Mouse (Mus musculus) stomach, embryonic 14.5 days (tissue): ENCODE measurements around the gene Nat8f6. TPM values are rescaled to one million over a fixed set of nuclear protein-coding genes. Genes with fewer than 3 reads are reported as not detected.

ENCODE experiments used
- ATAC-seq: fragments of 200-750 bp; cut with Nextera tagmentation; 2 replicates; pipeline ENCODE4 v1.8.0; 2017; ENCODE audit warnings: low read depth, moderate TSS enrichment; ENCODE audit not compliant: insufficient number of reproducible peaks, insufficient read depth, low FRiP score
- H3K27ac ChIP-seq: fragments of 300-500 bp; sonication (generic); 2 replicates; pipeline ENCODE4 v1.5.1; 2014; ENCODE audit warnings: mild to moderate bottlenecking, low read length, moderate library complexity, mixed read lengths
- H3K27me3 ChIP-seq: fragments of 300-500 bp; sonication (generic); 2 replicates; pipeline ENCODE4 v1.6.1; 2014; ENCODE audit warnings: low read length, control low read depth, mixed read lengths; ENCODE audit not compliant: control insufficient read depth, insufficient read depth
- H3K36me3 ChIP-seq: fragments of 300-500 bp; sonication (generic); 2 replicates; pipeline ENCODE4 v1.6.1; 2014; ENCODE audit warnings: mild to moderate bottlenecking, control low read depth, low read length, moderate library complexity, mixed read lengths; ENCODE audit not compliant: control insufficient read depth, insufficient read depth
- H3K4me1 ChIP-seq: fragments of 300-500 bp; sonication (generic); 2 replicates; pipeline ENCODE4 v1.6.1; 2014; ENCODE audit warnings: low read length, control low read depth, mixed read lengths; ENCODE audit not compliant: control insufficient read depth, insufficient read depth
- H3K4me2 ChIP-seq: fragments of 300-500 bp; sonication (generic); replicated peaks from 2 replicates; pipeline ENCODE4 v1.6.1; 2014; ENCODE audit warnings: low read depth, low read length, control low read depth
- H3K4me3 ChIP-seq: fragments of 300-500 bp; sonication (generic); 2 replicates; pipeline ENCODE4 v1.5.1; 2014; ENCODE audit warnings: low read depth, low read length, control low read depth
- H3K9ac ChIP-seq: fragments of 300-500 bp; sonication (generic); replicated peaks from 2 replicates; pipeline ENCODE4 v1.6.1; 2014; ENCODE audit warnings: low read depth, mild to moderate bottlenecking, control low read depth, low read length, moderate library complexity, mixed read lengths
- H3K9me3 ChIP-seq: fragments of 300-500 bp; sonication (generic); 2 replicates; pipeline ENCODE4 v1.6.1; 2016; ENCODE audit warnings: low read depth, low read length, control low read depth; ENCODE audit not compliant: control insufficient read depth
- WGBS: fragments of 180-500 bp; shearing (Covaris S2); extraction: QIAGEN DNeasy Blood & Tissue Kit; methylation state at CpG from one replicate; pipeline ENCODE4 v1.1.7; 2014; 5-methylcytosine and 5-hydroxymethylcytosine counted together
- polyA plus RNA-seq: library from polyadenylated mRNA; unstranded; fragments of >200 nt; fragmentation: Nextera tagmentation; extraction: Ambion mirVana; gene quantifications from 2 replicates; pipeline ENCODE4 v1.2.1, GENCODE M21; 2014

The Nat8f6 gene
- polyA plus RNA-seq, 1 experiment from 2014 or later = not detected

GRCm38 (mm10) chr6:85862565-85862964 lies 41.8 kb upstream of the Nat8f6 start:
- Histone ChIP-seq H3K9me3 (no peaks in the 10 kb centered on the region), H3K4me2 (no peak overlapping the region), H3K9ac (no peak overlapping the region), H3K36me3 (no peaks in the 10 kb centered on the region), H3K4me1 (no peaks in the 10 kb centered on the region), H3K27ac (no peak overlapping the region), H3K4me3 (no peak overlapping the region), H3K27me3 (no peaks in the 10 kb centered on the region)
- 78% methylated on average over 3 of the region's 3 CpGs for WGBS
- ATAC-seq = no peak

- 90% methylated on average over 3 of the region's 3 CpGs for WGBS
- no peak overlapping the region for H3K4me3 ChIP-seq
- H3K4me1 ChIP-seq = no peaks in the 10 kb centered on the region
- no peaks in the 10 kb centered on the region for H3K36me3 ChIP-seq
- no peak overlapping the region for H3K4me2 ChIP-seq
- H3K9ac ChIP-seq = no peak overlapping the region
- ATAC-seq = no peak
- H3K9me3 ChIP-seq = no peaks in the 10 kb centered on the region
- H3K27me3 ChIP-seq = no peaks in the 10 kb centered on the region
- no peak overlapping the region for H3K27ac ChIP-seq
Measured at GRCm38 (mm10) chr6:85861247-85861646, 40.5 kb upstream of the Nat8f6 start.

- ATAC-seq = no peak
- H3K4me2 ChIP-seq = no peak overlapping the region
- 86% methylated on average over 1 of the region's 1 CpGs for WGBS
- no peak overlapping the region for H3K4me3 ChIP-seq
- H3K27me3 ChIP-seq = no peaks in the 10 kb centered on the region
- no peaks in the 10 kb centered on the region for H3K36me3 ChIP-seq
- no peaks in the 10 kb centered on the region for H3K4me1 ChIP-seq
- H3K9ac ChIP-seq = no peak overlapping the region
- H3K27ac ChIP-seq = no peak overlapping the region
- H3K9me3 ChIP-seq = no peaks in the 10 kb centered on the region
Measured at GRCm38 (mm10) chr6:85856194-85856678, 35.5 kb upstream of the Nat8f6 start.

- no peak overlapping the region for H3K4me3 ChIP-seq
- H3K4me1 ChIP-seq = no peaks in the 10 kb centered on the region
- H3K9me3 ChIP-seq = no peaks in the 10 kb centered on the region
- H3K27me3 ChIP-seq = no peaks in the 10 kb centered on the region
- WGBS = 83% methylated on average over 3 of the region's 3 CpGs
- ATAC-seq = no peak
- no peak overlapping the region for H3K4me2 ChIP-seq
- no peaks in the 10 kb centered on the region for H3K36me3 ChIP-seq
- H3K27ac ChIP-seq = no peak overlapping the region
- no peak overlapping the region for H3K9ac ChIP-seq
Measured at GRCm38 (mm10) chr6:85853481-85853880, 32.7 kb upstream of the Nat8f6 start.

- WGBS = 81% methylated on average over 7 of the region's 7 CpGs
- Histone ChIP-seq H3K27me3 (no peaks in the 10 kb centered on the region), H3K9ac (no peak overlapping the region), H3K4me2 (no peak overlapping the region), H3K27ac (no peak overlapping the region), H3K36me3 (no peaks in the 10 kb centered on the region), H3K4me1 (no peaks in the 10 kb centered on the region), H3K4me3 (no peak overlapping the region), H3K9me3 (no peaks in the 10 kb centered on the region)
- ATAC-seq = no peak
Measured at GRCm38 (mm10) chr6:85851062-85851773, 30.5 kb upstream of the Nat8f6 start.

- 39% methylated on average over 2 of the region's 2 CpGs for WGBS
- H3K9ac ChIP-seq = no peak overlapping the region
- no peaks in the 10 kb centered on the region for H3K27me3 ChIP-seq
- no peaks in the 10 kb centered on the region for H3K36me3 ChIP-seq
- H3K27ac ChIP-seq = no peak overlapping the region
- no peaks in the 10 kb centered on the region for H3K4me1 ChIP-seq
- H3K9me3 ChIP-seq = no peaks in the 10 kb centered on the region
- H3K4me2 ChIP-seq = no peak overlapping the region
- H3K4me3 ChIP-seq = no peak overlapping the region
- no peak for ATAC-seq
Measured at GRCm38 (mm10) chr6:85849240-85849639, 28.5 kb upstream of the Nat8f6 start.

GRCm38 (mm10) chr6:85848140-85848539 lies 27.4 kb upstream of the Nat8f6 start:
- no peak overlapping the region for H3K9ac ChIP-seq
- H3K4me3 ChIP-seq = no peak overlapping the region
- 85% methylated on average over 4 of the region's 4 CpGs for WGBS
- no peaks in the 10 kb centered on the region for H3K36me3 ChIP-seq
- no peak for ATAC-seq
- no peaks in the 10 kb centered on the region for H3K4me1 ChIP-seq
- no peaks in the 10 kb centered on the region for H3K9me3 ChIP-seq
- H3K27me3 ChIP-seq = no peaks in the 10 kb centered on the region
- no peak overlapping the region for H3K27ac ChIP-seq
- H3K4me2 ChIP-seq = no peak overlapping the region

- H3K9ac ChIP-seq = no peak overlapping the region
- no peaks in the 10 kb centered on the region for H3K36me3 ChIP-seq
- H3K4me3 ChIP-seq = no peak overlapping the region
- ATAC-seq = no peak
- H3K4me1 ChIP-seq = no peaks in the 10 kb centered on the region
- H3K4me2 ChIP-seq = no peak overlapping the region
- WGBS = 26% methylated on average over 1 of the region's 1 CpGs
- no peaks in the 10 kb centered on the region for H3K27me3 ChIP-seq
- H3K9me3 ChIP-seq = no peaks in the 10 kb centered on the region
- H3K27ac ChIP-seq = no peak overlapping the region
Measured at GRCm38 (mm10) chr6:85846921-85847320, 26.2 kb upstream of the Nat8f6 start.
